Mouse (Mus musculus) heart, adult 9 months (tissue): ENCODE results near the gene Tmc7.

ENCODE experiments used
- DNase-seq, 2 experiments: peaks; one replicate each; pipeline ENCODE4 v3.0.0; 2022; ENCODE audit warnings: low spot score in 2 of 2

Tmc7 gene

GRCm38 (mm10) chr7:118584257-118584907 lies at the start of gene Tmc7:
TSS of gene Tmc7 (minus strand) at chr7:118584736.
- peak; percentile 23 to 32 for DNase-seq

DNA sequence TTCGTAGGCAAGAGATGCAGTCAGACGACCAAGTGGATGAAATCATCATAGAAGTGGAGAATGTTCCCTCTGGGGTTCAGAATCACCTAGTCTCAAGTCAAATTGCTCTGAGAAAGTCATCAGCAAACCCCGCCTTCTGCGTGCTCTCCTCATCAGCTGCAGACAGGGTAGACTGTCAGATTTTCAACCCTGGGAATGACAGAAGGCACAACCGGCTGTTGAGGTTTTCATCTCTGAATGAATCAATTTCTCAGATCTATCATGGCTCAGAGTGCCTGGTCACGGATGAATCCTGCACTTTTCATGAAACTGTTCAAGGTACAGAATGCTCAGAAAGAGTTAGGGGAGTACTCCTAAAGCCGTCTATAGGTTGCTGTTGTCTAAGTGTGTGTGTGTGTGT lies 49.4 kb upstream of the Tmc7 start:
- no peak for DNase-seq

- DNase-seq = no peak
These were observed 48.6 kb upstream of the Tmc7 start for GRCm38 (mm10) chr7:118633094-118633493.

DNA sequence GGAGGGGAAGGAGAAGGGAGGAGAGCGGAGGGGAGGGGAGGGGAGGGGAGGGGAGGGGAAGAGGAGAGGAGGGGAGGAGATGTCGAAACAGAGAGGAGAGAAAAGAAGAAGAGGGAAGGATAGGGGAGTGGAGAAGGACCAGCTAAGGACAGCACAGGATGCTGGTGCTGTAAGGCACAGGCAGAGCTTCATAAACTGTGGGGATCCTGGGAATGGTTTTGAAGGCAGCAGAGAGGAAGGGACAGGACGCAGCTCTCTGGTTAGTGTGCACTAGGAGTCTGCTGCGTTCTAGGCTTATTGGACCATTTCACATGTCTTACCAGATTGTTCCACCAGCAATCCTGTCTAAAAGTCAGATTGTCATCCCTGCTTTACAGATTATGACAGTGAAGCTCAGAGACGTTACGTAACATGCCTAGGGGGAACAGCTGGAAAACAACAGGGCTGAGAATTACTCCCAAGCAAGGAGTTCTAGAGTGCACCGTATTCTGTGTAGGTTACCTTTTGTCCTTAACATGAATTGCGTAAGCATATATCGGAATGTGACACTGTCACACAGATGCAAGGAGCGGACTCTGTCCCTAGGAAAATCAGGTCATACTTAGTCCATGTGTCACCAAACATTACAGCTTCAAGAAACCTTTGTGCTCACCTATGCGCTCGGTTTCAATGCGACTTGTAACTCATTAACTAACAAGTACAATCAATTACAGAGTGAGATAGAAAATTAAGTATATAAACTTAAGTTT lies 43.2 kb upstream of the Tmc7 start:
- DNase-seq = no peak

DNA sequence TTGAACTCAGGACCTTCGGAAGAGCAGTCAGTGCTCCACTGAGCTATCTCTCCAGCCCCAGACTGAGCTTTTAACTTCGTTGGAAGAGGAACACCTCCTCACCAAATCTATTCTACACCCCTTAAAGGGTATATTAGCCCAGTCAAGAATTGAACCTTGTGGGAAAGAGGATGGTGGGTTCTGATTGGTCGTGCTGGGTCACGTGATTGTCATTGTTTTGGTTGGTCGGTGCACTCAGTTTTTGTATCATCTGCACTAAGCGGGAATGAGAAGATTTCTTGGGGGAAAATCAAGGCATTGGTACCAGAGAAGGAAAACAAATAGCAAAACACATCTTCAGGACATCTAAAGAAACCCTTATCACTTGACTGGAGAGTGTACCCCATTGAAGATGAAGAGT lies 36.6 kb upstream of the Tmc7 start:
- no peak for DNase-seq

DNA sequence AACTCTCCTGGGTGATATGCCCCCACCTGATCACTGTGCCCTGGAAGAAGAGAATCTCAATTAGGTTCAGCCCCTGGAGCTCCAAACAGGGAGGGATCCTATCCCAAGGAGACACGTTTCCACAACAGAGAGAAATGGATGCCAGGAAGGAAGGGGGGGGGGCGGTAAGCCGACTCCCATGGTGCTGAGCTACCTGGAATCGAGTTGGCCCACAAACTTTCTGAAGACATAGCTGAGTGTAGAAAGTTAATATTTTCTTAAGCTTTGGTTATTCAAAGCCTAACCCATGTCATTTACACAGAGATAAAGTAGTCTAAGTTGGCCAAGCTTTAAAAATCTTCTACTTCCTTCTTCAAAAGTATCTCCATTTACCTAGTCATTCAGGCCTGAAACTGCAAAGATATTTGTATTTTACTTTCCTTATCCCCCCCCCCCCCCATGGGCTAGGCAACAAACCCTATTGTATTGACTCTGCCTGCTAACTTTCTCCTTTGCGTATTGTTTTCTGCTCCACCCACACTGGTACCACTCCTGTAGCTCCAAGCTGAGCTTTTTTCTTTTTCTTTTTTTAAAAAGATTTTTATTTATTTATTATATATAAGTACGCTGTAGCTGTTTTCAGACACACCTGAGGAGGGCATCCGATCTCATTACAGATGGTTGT lies 35.8 kb upstream of the Tmc7 start:
- no peak for DNase-seq

DNA sequence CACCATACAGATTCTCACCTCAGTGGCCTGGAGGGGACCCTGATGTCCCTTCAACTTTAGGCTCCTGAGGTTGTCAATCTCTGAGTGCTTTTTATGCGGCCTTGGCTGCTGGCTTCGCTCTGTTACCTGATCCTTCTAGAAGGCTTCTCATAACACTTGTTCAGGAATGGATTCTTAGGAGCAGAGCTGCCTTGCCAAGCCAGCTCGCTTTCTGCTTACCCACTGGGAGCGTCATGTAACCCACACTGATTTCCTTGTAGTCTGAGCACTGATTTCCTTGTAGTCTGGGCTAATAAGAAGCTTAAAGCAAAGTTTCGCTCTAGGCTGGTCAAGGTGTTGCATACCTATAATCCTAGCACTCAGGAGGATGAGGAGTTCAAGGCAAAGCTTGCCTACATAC lies 33.6 kb upstream of the Tmc7 start:
- DNase-seq = no peak

DNA sequence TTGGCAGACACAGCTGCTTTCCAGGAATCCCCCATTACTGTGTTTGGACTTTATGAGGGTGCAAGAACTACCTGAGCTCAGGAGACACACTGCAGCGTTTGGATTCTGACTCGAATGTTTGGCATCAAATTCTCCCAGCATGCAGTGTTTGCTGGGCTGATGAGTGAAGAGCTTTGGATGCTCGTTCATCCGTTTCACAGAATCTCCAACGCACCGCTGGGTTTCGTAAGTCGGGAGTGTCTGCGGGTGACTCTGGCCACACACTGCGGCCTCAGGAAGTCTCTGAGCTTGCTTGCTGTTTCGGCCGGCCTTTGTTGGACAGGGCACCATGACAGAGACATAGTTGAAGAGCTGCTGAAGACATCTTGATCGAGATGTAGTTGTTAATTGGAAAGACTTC lies 29.5 kb upstream of the Tmc7 start:
- no peak for DNase-seq

DNA sequence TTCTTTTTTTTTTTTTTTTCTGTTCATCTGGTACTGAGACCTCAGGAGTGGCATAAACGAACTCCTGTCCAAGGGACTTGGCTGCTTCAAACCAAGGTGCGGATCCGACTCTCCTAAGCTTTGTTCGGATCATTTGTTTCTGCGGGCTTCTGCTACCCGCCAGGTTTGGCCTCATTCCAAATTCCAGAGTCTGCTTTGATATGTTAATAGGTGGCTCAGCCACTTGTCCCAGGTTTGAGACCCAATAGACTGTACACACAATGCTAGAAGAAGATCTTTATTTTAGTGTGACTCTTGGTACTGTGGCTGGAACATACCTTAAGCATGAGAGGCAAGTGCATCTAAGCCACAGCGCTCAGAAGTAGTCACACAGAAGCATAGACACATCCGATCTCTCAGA lies 27.4 kb upstream of the Tmc7 start:
- DNase-seq = no peak

DNA sequence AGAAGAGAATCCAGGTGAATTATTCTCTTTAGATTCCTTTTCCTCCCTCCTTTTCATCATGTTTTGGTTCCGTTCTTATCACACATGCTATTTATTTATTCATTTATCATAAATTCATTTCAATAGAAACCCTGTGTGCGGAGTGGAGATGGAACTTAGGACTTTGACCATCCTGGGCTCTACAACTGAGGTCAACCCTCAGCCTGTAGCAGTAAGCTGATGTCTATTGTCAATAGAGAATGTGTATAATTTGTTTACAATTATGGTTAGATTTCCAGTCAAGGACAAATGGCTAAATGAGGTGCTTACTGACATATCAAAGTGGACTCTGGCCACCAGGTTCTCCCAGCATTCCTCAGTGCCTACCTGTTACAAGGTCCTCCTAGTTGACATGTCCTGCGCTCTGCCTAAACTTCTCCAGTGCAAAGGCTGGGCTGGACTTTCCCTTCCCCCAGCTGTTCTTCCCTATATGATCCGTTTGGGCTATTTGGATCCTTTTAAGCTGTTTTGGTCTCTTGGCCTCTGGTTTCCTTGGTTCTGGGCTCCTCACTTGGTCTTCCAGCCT lies 26.7 kb upstream of the Tmc7 start:
- DNase-seq = no peak

GRCm38 (mm10) chr7:118610721-118611120 lies 26.2 kb upstream of the Tmc7 start:
- DNase-seq = no peak

GRCm38 (mm10) chr7:118609815-118610214 lies 25.3 kb upstream of the Tmc7 start:
- DNase-seq = no peak

DNA sequence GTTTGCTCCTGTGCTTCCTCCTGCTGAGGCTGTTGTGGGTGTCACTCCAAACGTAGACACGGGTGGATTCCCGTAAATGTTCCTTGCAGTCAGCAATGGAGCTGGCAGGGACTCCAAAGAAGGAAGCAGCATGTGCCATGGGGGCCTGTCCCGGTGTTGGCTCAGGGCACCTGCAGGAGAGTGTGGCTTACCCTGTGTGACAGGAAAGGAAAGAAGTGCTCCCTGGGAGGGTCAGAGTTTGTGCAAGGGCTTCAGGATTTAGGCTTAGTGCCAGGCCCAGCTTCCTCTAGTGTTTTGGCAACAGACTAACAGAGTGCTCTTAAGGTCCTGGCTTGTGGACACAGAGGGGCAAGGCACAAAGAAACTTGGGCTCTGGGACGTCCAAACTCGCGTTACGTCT lies 20.3 kb upstream of the Tmc7 start:
- no peak for DNase-seq

GRCm38 (mm10) chr7:118599954-118600631 lies 15.6 kb upstream of the Tmc7 start:
- no peak for DNase-seq

DNA sequence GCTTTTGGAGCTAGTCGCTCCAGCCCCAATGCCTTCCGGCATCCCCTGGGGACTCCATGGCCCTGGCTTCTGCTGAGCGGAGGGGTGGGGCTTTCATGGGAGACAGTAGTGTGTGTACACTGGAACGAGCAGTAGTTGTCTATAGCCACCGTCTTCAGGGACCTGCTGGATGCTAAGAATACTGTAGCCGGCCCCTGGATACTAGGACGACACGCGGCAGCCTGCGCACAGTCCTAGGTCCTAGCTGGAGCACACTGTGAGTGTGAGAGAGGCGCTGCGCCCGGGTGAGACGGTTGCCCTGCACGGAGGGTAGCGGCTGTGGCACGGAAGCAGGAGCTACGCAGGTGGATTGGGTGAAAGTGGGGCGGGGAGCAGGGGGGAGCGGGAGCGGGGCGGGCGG lies 12.7 kb upstream of the Tmc7 start, which contains the start of gene Tmc5:
Gene Tmc5, plus strand, starts transcription at position 97 of the 400 bp plus-strand sequence.
- peak in 1 of 2 experiments; percentile 13 for DNase-seq

- no peak for DNase-seq
These were observed 11.7 kb upstream of the Tmc7 start for GRCm38 (mm10) chr7:118596271-118596670.

DNA sequence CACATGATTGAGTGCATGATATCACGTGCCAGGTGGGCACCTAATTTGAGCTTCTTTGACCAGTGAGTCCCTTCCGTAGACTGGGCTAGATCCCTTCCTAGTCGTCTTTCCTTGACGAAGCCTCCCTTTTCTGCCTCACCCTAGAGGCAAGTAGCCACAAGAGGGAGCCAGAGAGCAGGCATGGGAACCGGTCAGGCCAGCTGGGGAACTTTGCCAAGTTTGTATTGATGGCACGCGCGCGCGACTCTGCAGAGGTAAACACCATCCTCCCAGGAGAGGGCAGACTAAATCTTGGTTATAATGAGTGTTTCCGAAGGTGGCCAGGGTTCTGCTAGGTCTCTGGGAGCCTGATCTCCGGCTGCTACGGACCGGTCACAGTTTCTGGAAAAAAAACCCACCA lies 10.7 kb upstream of the Tmc7 start:
- DNase-seq = peak; percentile 79 to 87

GRCm38 (mm10) chr7:118594611-118595010 lies 10.1 kb upstream of the Tmc7 start:
- no peak for DNase-seq

DNA sequence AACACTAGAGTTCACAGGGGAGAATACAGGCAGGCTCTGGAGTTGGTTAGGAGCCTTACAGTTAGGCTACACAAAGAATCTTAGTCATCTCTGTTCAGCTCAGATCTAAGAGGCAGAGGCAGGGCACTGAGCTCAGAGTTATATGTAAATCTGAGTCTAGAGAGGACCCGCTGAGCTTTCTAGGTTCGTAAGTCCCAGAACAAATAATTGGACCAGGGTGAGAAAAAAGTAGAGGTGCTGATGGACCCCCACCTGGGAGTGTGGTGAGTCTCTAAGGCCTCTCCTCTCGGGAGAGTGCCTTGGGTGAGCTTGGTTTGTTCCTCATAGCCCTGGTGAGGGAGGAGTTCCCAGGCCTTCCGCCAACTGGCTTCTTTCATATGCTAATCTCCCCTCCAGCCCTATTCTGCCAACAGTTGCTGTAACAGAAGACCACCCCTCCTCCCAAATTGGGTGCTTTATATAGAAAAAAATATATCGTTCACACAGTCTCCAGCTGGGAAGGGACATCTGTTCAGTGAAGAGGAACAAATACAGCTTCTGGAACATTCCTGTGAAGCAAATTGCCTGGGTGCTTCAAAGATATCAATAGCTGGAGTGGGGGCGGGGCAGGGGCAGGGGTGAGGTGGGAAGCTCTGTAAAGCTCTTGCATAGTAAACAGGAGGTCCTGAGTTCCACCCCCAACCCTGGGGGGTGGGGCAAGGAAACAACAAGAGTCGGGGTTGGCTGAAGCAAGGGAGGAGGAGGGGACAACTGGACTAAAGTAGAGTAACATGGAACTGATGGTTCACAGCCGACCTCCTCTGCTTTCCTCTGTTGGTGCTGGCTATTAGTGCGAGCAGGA lies 9.3 kb upstream of the Tmc7 start:
- DNase-seq = no peak

- no peak for DNase-seq
These were observed 7.6 kb upstream of the Tmc7 start for GRCm38 (mm10) chr7:118592146-118592545.

DNA sequence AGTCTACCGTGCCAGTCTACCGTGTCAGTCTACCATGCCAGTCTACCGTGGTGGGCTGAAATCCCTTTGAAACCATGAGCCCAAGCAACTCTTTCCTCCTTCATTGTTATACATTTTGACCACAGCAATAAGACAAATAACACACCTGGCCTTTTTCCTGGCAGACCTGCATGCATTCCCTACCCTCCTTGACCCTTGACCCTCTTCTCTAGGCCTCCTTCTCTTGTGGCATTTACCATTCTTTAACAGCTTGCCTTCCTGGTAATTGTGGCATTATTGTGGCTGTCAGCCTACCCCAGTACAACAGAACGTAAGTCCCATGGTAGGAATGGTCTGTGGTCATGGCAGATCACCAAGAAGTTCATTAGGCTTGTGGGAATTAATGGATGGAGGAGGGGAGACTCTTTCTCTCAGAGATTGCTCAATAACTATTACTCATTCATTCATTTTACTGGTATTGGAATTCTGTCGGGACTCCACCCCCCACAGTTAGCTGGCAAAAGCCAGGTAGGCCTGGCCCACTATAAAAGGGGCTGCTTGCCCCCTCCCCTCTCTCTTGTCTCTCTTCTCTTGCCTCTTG lies 6.3 kb upstream of the Tmc7 start:
- DNase-seq = no peak
